Mouse (Mus musculus) left cerebral cortex, postnatal 14 days (tissue): ENCODE measurements at regions not wholly inside any gene's neighbourhood (a gene's known extent, or its start where the extent isn't known, plus 50 kb on each side); places are given as distances from the start of the nearest gene placed in this dataset.

Source experiments
- DNase-seq, 2 experiments: peaks; one replicate each; pipeline ENCODE4 v3.0.0; 2021 to 2022; ENCODE audit warnings: low spot score in 2 of 2, mixed read lengths in 1 of 2
- intact Hi-C: fragments of 180-260 bp; cut with DNase I; formaldehyde crosslinking; loops from one replicate; pipeline ENCODE4 v1.15.1; 2025

- DNase-seq: no peak
- intact Hi-C loops: no loop called here
Measured at GRCm38 (mm10) chr1:147223232-147223925, 728.8 kb downstream of the Brinp3 start.

DNA sequence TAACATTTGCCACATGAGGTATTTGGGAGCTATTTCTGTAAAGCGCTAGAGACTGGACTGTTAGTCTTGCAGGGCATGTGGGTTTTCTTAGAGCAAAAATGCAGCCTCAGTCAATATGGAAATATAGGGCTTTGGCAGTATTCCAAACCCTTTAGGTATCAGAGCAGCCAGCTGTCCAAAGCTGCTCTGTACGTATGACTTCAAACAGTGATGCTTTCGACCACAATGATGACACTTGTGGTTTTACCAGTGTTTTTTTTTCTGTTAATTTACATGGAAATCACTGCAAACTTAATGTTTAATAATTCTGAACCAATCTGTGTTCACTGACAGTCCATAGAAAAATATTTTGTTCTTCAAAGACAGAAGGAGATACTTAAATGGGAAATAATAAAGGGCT, 743.0 kb downstream of the Brinp3 start:
- no peak for DNase-seq
- intact Hi-C loops: no loop called here

- intact Hi-C loops: no loop called here
- DNase-seq: no peak
Measured at GRCm38 (mm10) chr1:147239108-147239507, 744.5 kb downstream of the Brinp3 start.

GRCm38 (mm10) chr1:147273324-147273723, 778.8 kb downstream of the Brinp3 start:
- intact Hi-C loops: no loop called here

DNA sequence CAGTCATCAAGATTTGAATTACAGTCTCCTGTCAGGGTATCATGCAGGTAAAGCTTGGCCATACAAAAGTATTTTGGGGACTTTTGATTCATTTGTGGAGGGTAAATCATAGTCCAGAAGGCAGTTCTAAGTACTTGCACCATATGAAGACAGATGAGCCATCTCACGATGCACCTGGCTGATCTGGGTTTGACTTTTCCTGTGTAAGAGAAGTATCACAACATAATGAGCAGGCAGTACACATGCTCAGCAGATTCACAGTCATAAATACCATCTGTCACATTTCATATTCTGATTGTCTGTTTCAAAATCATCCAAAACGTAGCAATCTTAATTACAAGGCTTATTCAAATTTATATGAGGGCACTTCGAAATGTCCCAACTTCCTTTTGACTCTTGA, 796.6 kb downstream of the Brinp3 start:
- DNase-seq: no peak
- intact Hi-C loops: no loop called here

More at GRCm38 (mm10) chr1:147273324-147273723, 778.8 kb downstream of the Brinp3 start:
- DNase-seq: no peak

DNA sequence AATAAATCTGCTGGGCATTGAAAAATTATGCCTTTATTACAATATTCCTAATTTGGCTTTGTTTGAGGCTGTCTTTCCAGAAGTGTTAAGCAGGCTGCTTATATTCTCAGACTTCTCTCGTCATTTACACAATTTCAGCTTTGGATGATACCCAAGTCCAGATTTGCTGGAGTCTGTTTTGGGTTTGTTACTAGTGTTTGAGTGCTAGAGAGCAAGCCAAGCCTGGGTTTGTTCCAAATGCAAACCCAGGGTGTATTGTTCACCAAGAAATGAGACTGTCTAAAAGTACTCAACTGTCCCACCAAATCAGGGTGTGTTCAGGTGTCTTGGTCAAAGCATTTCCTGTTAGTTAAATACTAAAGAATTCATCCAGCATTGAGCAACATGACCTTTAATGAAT, 814.7 kb downstream of the Brinp3 start:
- intact Hi-C loops: no loop called here

DNA sequence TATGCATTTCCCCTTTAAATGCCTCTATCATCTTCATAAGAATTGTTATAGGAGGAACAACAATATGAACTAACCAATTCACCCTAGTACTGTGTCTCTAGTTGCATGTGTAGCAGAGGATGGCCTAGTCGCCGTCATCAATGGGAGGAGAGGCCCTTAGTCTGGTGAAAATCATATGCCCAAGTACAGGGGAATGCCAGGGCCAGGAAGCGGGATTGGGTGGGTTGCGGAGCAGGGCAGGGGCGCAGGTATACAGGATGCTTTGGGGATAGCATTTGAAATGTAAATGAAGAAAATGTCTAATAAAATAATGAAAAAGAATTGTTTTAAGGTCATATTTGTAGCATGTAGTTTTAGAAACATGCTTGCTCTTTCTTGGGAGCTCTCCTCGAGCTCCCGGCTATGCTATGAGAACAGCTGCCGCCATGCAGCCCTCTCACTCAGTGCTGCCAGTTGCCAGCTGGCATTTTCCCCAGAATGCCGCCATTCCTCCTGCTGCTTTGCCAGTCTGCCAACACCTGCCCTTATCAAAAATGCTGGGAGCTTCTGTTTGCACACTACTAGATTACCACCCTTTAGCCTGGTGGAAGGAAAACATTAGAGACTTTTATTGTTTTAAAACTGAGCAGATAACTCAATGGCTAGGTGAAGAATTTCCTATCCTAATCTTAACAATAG, 848.9 kb downstream of the Brinp3 start:
- intact Hi-C loops: no loop called here
- DNase-seq: peak; percentile 45 to 54

More for the DNA sequence above, 814.7 kb downstream of the Brinp3 start:
- peak; percentile 1 to 16 for DNase-seq

GRCm38 (mm10) chr1:147344027-147344426, 849.5 kb downstream of the Brinp3 start:
- DNase-seq: no peak
- intact Hi-C loops: no loop called here
